Mouse (Mus musculus) heart, postnatal 0 days (tissue): ENCODE data around the gene Cntnap4.

Source experiments
- CTCF ChIP-seq: IDR thresholded peaks from 2 replicates; pipeline ENCODE4 v1.5.1; 2016; ENCODE audit warnings: antibody characterized with exemption, control low read depth, low read depth
- EP300 ChIP-seq: IDR thresholded peaks from 2 replicates; pipeline ENCODE4 v1.6.1; 2016; ENCODE audit warnings: antibody characterized with exemption, low read depth

DNA sequence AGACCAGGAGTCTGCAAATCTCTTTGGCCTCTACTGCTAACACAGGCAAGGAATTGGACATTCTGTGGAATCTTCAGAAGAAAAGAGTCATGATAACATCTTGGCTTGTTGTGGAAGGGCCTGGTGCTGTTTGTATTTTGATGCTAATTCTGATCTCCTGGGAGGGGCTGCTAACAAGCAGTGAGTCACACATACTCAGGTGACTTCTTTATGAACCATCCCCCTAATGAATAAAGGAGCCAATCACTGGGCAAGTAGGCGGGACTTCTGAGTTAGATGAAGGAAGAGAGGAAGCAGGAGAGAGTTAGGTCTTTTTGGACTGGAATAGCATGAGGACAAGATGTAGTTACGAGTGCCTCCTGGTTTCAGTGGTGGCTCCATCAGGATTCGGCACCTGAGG is 128.3 kb downstream of the Cntnap4 start:
- no peak for TF ChIP-seq CTCF
- no peak for TF ChIP-seq EP300
